Mouse (Mus musculus) lung, postnatal 25 days (tissue): ENCODE measurements at regions not wholly inside any gene's neighbourhood (a gene's known extent, or its start where the extent isn't known, plus 50 kb on each side); places are given as distances from the start of the nearest gene placed in this dataset.

Source experiments
- DNase-seq: peaks from one replicate; pipeline ENCODE4 v3.0.0; 2022; ENCODE audit warnings: low spot score

DNA sequence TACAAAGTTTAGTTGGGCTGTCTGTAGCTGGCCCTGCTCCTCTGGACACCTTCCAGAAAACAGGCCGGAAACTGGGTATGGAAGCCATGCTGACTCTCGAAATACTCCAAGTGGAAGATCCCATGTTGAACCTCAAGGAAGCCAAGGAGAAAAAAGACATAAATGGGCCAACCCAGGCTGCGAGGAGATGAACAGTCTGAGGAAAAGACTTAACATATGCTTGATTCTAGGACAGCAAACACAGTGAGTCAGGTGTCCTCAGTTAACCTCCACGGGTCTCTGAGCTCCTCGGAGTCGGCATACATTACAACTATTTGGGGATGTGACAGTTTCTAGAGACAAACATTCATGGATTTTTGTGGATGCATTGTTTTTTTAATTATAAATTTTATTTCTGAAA, 60.0 kb upstream of the Msi2 start:
- DNase-seq: no peak

DNA sequence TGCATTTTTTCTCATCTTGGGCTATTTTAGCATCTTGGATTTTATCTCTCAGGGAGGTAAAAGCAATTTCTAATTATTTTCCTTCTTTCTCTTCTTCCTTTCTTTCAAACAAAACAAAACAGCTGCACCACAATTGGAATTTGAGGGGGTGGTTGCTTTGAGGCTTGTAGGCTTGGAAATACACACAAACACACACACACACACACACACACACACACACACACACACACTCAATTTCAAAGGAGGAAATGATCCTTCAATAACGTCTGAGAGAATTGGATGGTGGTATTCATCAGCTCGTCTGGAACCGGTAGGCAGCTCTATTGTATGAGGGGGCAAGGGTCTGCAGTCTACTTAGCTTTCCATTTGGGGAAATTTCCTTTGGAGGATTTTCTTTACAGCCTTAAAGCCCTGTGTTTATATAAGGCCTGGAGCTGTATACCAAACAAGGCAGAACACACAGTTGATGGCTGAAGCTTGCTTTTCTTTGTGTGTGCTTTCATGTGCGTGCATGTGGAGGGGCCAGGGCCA, 56.2 kb upstream of the Msi2 start:
- no peak for DNase-seq

DNA sequence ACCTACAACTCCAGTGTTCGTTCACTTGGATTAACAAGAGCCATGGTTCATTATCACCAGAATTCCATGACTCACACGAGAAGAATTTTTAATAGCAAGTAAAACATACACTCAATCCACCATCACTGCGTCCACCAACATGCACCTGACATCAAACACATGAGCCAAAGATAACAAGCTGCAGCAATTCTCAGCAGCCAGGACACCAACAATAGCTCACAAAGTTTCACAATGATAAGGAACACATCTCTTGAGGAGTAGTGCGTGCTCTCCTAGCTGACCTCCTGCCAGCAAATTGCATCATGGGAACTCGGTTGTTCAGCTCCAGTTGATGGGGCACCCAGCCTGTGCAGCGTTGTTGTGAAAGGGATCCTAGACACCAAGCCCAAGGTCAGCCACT, 55.6 kb upstream of the Msi2 start:
- peak; percentile 2 for DNase-seq

DNA sequence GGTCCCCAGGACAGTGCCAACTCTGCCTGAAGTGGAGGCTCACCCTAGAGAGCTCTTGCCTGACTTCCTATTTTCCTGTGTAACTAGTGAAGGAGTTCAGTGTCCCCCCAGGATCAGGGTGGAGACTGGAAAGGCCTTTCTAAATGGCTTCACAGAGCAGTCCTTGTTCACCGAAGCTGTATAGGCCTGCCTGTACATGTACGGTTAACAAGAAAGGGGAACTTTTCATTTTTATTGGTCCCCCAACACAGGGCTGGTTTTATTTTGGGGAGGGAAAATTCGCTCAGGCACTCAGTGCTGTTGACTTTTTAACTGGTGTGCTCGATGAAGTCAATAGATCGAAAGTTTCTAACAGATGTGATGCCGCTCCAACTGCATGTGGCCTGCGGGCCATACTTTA, 52.1 kb upstream of the Msi2 start:
- no peak for DNase-seq
